25 mouse cellular contexts compared by ENCODE assay signal in the genomic region with DNA sequence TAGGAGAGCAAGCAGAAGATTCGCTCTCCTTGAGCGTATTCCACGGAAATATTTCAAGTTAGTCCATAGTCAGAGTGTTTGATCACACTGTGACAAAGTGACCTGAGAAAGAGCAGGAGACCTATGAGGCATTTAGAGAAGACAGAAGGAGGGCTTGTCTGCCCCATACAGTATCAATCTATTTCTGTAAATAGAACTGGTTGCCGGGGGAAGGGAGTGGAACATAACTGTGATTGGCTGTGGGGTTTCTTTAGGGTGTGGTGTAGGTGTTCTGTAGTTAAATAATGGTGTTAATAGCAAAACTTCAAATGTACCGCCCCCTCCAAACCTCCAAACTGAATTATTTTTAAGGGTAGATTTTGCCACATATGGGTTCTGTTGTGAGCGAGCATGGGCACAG. TPM values are rescaled to one million over a fixed set of nuclear protein-coding genes. Genes with fewer than 3 reads are reported as not detected.
A peak's percentile ranks its signal among the peaks of the same experiment; 100 is the strongest.
DNase-seq lines count a peak whose midpoint lies in the region; ATAC-seq and TF ChIP-seq lines count a peak whose summit lies in the region.
"Had no signal": no experiment of that assay in that cellular context is flagged by ENCODE, and none has a peak within 500 bp of the region (broad histone marks: within the 10 kb centered on the region; RNA-seq: fewer than 3 reads in every experiment).

No protein-coding gene starts in this region.

- H3K27ac ChIP-seq in CH12.LX (ENCODE audit: insufficient read depth, low read depth): no peak overlapping the region
- H3K27ac ChIP-seq in intestine, postnatal 0 days (ENCODE audit: low read depth, low read length): no peak overlapping the region
- H3K27ac ChIP-seq: forebrain, embryonic 10.5 days; forebrain, embryonic 13.5 days; gastrocnemius, adult 2 months; heart, adult 2 months; hindbrain, embryonic 12.5 days; hindbrain, embryonic 15.5 days; intestine, embryonic 15.5 days had no signal

- H3K36me3 ChIP-seq in CH12.LX (replicated peaks in 1 of 2; ENCODE audit: control insufficient read depth in 1 of 2, insufficient read depth in 1 of 2, low read length in 1 of 2): no peaks in the 10 kb centered on the region
- no peaks in the 10 kb centered on the region for H3K36me3 ChIP-seq in splenic B cell, adult 2 months (ENCODE audit: control insufficient read depth, insufficient read depth, low read length, poor library complexity, severe bottlenecking)
- no peaks in the 10 kb centered on the region for H3K36me3 ChIP-seq in intestine, postnatal 0 days (ENCODE audit: control insufficient read depth, insufficient read depth)
- H3K36me3 ChIP-seq: forebrain, embryonic 10.5 days; G1E; hindbrain, embryonic 12.5 days; hindbrain, embryonic 15.5 days; intestine, embryonic 15.5 days had no signal

- H3K27me3 ChIP-seq in CH12.LX (replicated peaks): no peaks in the 10 kb centered on the region
- H3K27me3 ChIP-seq in splenic B cell, adult 2 months (ENCODE audit: control insufficient read depth, insufficient read depth, low read length, poor library complexity, severe bottlenecking): no peaks in the 10 kb centered on the region
- H3K27me3 ChIP-seq in intestine, postnatal 0 days (replicated peaks; ENCODE audit: control insufficient read depth, insufficient read depth, low read length): no peaks in the 10 kb centered on the region
- H3K27me3 ChIP-seq: forebrain, embryonic 13.5 days; hindbrain, embryonic 12.5 days; hindbrain, embryonic 15.5 days; intestine, embryonic 15.5 days had no signal

- DNase-seq in A20 (ENCODE audit: low read depth, low spot score) (peak; percentile 55), CH12.LX (ENCODE audit: extremely low read depth) (no peak)
- peak; percentile 24 for DNase-seq in CD4-positive helper T cell, adult 2 months (ENCODE audit: low read depth, low spot score)
- DNase-seq in splenic B cell, adult 2 months (ENCODE audit: low read depth, low spot score): peak; percentile 59
- no peak for DNase-seq in left cerebral cortex, postnatal 10 days (ENCODE audit: extremely low spot score in 1 of 2, low spot score in 2 of 2)
- DNase-seq: adrenal gland, adult 8-10 months; adrenal gland, postnatal 25 days; cerebellum, adult 11-12 months; cerebellum, adult 9-10 months; cerebellum, postnatal 14 days; gastrocnemius, adult 2 months; gastrocnemius, postnatal 36 days; heart, adult 2 months; kidney, adult 18-20 months; kidney, adult 9 months had no signal

- H3K79me2 ChIP-seq in CH12.LX (replicated peaks; ENCODE audit: control insufficient read depth, extremely low read depth, insufficient read depth, poor library complexity, severe bottlenecking): no peaks in the 10 kb centered on the region

- no peak for TF ChIP-seq POLR2A in CH12.LX (IDR thresholded peaks at IDR 0.05; ENCODE audit: low read depth, low read length)

- in situ Hi-C loops in CH12.LX (cut with MboI; ENCODE audit: low pct_ligation_motif_present, low pct_unique_long_range_greater_than_20kb, low sequenced_read_pairs): loop anchor here (5.0 kb wide), 2 partner anchors 36 to 106 kb away; no protein-coding TSS in a partner anchor

- peaks cover 14 to 48% of the 10 kb centered on the region in 2 experiments for H3K4me1 ChIP-seq in CH12.LX (ENCODE audit: control insufficient read depth in 1 of 2, insufficient read depth in 2 of 2)
- H3K4me1 ChIP-seq in intestine, postnatal 0 days (replicated peaks; ENCODE audit: control insufficient read depth, insufficient read depth, low read length): no peaks in the 10 kb centered on the region
- H3K4me1 ChIP-seq: forebrain, embryonic 10.5 days; forebrain, embryonic 13.5 days; intestine, embryonic 15.5 days had no signal

- H3K4me2 ChIP-seq in CH12.LX (ENCODE audit: insufficient read depth, low read depth, poor library complexity, severe bottlenecking): peak overlapping the region; percentile 14
- H3K4me2 ChIP-seq in intestine, postnatal 0 days (replicated peaks; ENCODE audit: low read depth): no peak overlapping the region
- H3K4me2 ChIP-seq: forebrain, embryonic 13.5 days; heart, embryonic 11.5 days; hindbrain, embryonic 12.5 days; hindbrain, embryonic 15.5 days; intestine, embryonic 15.5 days had no signal

- dilution Hi-C loops in CH12.LX (cut with MboI; ENCODE audit: extremely low pct_ligation_motif_present, extremely low pct_unique_long_range_greater_than_20kb, low sequenced_read_pairs): no loop called here

- 0 out of 2 replicates have a peak overlapping the region, but pooled peaks have one; percentile 24 for H3K9ac ChIP-seq in CH12.LX (ENCODE audit: insufficient read depth, low read depth)
- no peak overlapping the region for H3K9ac ChIP-seq in intestine, postnatal 0 days (ENCODE audit: low read depth, low read length)
- H3K9ac ChIP-seq: forebrain, embryonic 13.5 days; hindbrain, embryonic 12.5 days; hindbrain, embryonic 15.5 days; intestine, embryonic 15.5 days had no signal

- H3K9me3 ChIP-seq in CH12.LX (replicated peaks; ENCODE audit: low read length): peaks cover 2% of the 10 kb centered on the region
- H3K9me3 ChIP-seq in intestine, postnatal 0 days (ENCODE audit: control insufficient read depth): no peaks in the 10 kb centered on the region
- H3K9me3 ChIP-seq: forebrain, embryonic 10.5 days; forebrain, embryonic 13.5 days; G1E; hindbrain, embryonic 12.5 days; hindbrain, embryonic 15.5 days; intestine, embryonic 15.5 days had no signal

- TF ChIP-seq RAD21 in CH12.LX (IDR thresholded peaks at IDR 0.05; ENCODE audit: low read depth, low read length): no peak

- no peak for TF ChIP-seq CTCF in CH12.LX (conservative IDR thresholded peaks at IDR 0.05 in 1 of 2, IDR thresholded peaks at IDR 0.05 in 1 of 2; ENCODE audit: low read depth in 2 of 2, low read length in 2 of 2)
- TF ChIP-seq CTCF in intestine, postnatal 0 days (IDR thresholded peaks at IDR 0.05; ENCODE audit: low read depth): no peak

- no peak for TF ChIP-seq EP300 in CH12.LX (IDR thresholded peaks at IDR 0.05; ENCODE audit: low read length)

- WGBS in intestine, postnatal 0 days: 93% methylated on average over 6 of the region's 6 CpGs

- intact Hi-C loops in left cerebral cortex, postnatal 10 days (cut with DNase I): no loop called here

- no peak overlapping the region for H3K4me3 ChIP-seq in CH12.LX (replicated peaks in 1 of 3; ENCODE audit: low read depth in 2 of 3, low read length in 2 of 3, poor library complexity in 1 of 3)
- H3K4me3 ChIP-seq in intestine, postnatal 0 days (ENCODE audit: low read depth, low read length): no peak overlapping the region
- H3K4me3 ChIP-seq: forebrain, embryonic 10.5 days; forebrain, embryonic 13.5 days; gastrocnemius, adult 2 months; heart, adult 2 months; hindbrain, embryonic 12.5 days; hindbrain, embryonic 15.5 days; intestine, embryonic 15.5 days had no signal

- no peak for ATAC-seq in intestine, postnatal 0 days
- ATAC-seq: forebrain, embryonic 13.5 days; forebrain, embryonic 16.5 days; intestine, embryonic 15.5 days had no signal

TF ChIP-seq in CH12.LX, 34 proteins besides CTCF, POLR2A, EP300 and RAD21:
- TF ChIP-seq IRF4 (IDR thresholded peaks at IDR 0.05; ENCODE audit: low read depth, low read length) (0 out of 2 replicates have a peak, but pooled peaks have one; percentile 30), JUN (IDR thresholded peaks at IDR 0.05; ENCODE audit: insufficient read depth, low read depth, low read length) (no peak), MEF2A (IDR thresholded peaks at IDR 0.05; ENCODE audit: borderline replicate concordance, low read depth, low read length) (0 out of 2 replicates have a peak, but pooled peaks have one; percentile 44)
TF ChIP-seq in CH12.LX: peak in this region for 2.

RNA-seq across cellular contexts. Expression of gene Cd83, which starts 33.6 kb away (rescaled TPM):
- total RNA-seq in CH12.LX (2012; rRNA removed): 103 and 129 TPM in 2 replicates
- total RNA-seq in CH12.LX (2014; rRNA removed): 298 and 307 TPM in 2 replicates
- 106 and 109 TPM in 2 replicates for polyA plus RNA-seq in CH12.LX (2012; ENCODE audit: insufficient read length, low read depth)
- polyA plus RNA-seq in intestine, postnatal 0 days (2015; fragmentation: Nextera tagmentation; extraction: Ambion mirVana): 4.2 and 5.0 TPM in 2 replicates
- total RNA-seq in left cerebral cortex, postnatal 10 days (2021): 1 to 10 TPM; 7.7 to 8.3 TPM
- total RNA-seq: granulocyte monocyte progenitor cell, adult 5-6 weeks had no signal
- polyA plus RNA-seq: G1E had no signal

Comparison
In these comparisons a context has a peak if more than half of its experiments do, and no peak if none do; other contexts are left out.
1. DNase-seq: peak in A20 (single experiment), CD4-positive helper T cell, adult 2 months (single experiment) and splenic B cell, adult 2 months (single experiment); none in CH12.LX (single experiment) and left cerebral cortex, postnatal 10 days (0 of 2).
2. RNA of gene Cd83, which starts 33.6 kb away (total RNA-seq): 103 to 307 TPM in CH12.LX; 7.7 to 8.3 TPM in left cerebral cortex, postnatal 10 days; every median in the first group is over 10 times any median in the second.